Mouse (Mus musculus) intestine, postnatal 0 days (tissue): ENCODE data around the gene Sumf1. TPM values are rescaled to one million over a fixed set of nuclear protein-coding genes. Genes with fewer than 3 reads are reported as not detected.

ENCODE experiments used
- ATAC-seq: fragments of 200-750 bp; cut with Nextera tagmentation; 2 replicates; pipeline ENCODE4 v1.8.0; 2017; ENCODE audit warnings: mild to moderate bottlenecking, moderate TSS enrichment, moderate library complexity
- H3K27ac ChIP-seq: fragments of 300-500 bp; sonication (generic); 2 replicates; pipeline ENCODE4 v1.5.1; 2014; ENCODE audit warnings: mild to moderate bottlenecking, low read depth, low read length, moderate library complexity
- H3K27me3 ChIP-seq: fragments of 300-500 bp; sonication (generic); replicated peaks from 2 replicates; pipeline ENCODE4 v1.6.1; 2014; ENCODE audit warnings: low read length, mixed read lengths; ENCODE audit not compliant: control insufficient read depth, insufficient read depth
- H3K36me3 ChIP-seq: fragments of 300-500 bp; sonication (generic); 2 replicates; pipeline ENCODE4 v1.6.1; 2014; ENCODE audit warnings: mild to moderate bottlenecking, moderate library complexity; ENCODE audit not compliant: control insufficient read depth, insufficient read depth
- H3K4me1 ChIP-seq: fragments of 300-500 bp; sonication (generic); replicated peaks from 2 replicates; pipeline ENCODE4 v1.6.1; 2014; ENCODE audit warnings: antibody characterized with exemption, low read length, mixed read lengths; ENCODE audit not compliant: control insufficient read depth, insufficient read depth
- H3K4me2 ChIP-seq: fragments of 300-500 bp; sonication (generic); replicated peaks from 2 replicates; pipeline ENCODE4 v1.6.1; 2014; ENCODE audit warnings: low read depth, mild to moderate bottlenecking, moderate library complexity
- H3K4me3 ChIP-seq: fragments of 300-500 bp; sonication (generic); 2 replicates; pipeline ENCODE4 v1.5.1; 2014; ENCODE audit warnings: low read depth, low read length
- H3K9ac ChIP-seq: fragments of 300-500 bp; sonication (generic); 2 replicates; pipeline ENCODE4 v1.6.1; 2014; ENCODE audit warnings: mild to moderate bottlenecking, low read depth, low read length
- H3K9me3 ChIP-seq: fragments of 300-500 bp; sonication (generic); 2 replicates; pipeline ENCODE4 v1.6.1; 2016; ENCODE audit warnings: mixed run types; ENCODE audit not compliant: control insufficient read depth
- CTCF ChIP-seq: sonication (generic); IDR thresholded peaks from 2 replicates; pipeline ENCODE4 v1.5.1; 2016; ENCODE audit warnings: low read depth, mild to moderate bottlenecking, control low read depth, antibody characterized with exemption, moderate library complexity
- WGBS: fragments of 180-500 bp; shearing (Covaris S2); extraction: QIAGEN DNeasy Blood & Tissue Kit; methylation state at CpG from one replicate; pipeline ENCODE4 v1.1.7; 2014; 5-methylcytosine and 5-hydroxymethylcytosine counted together
- polyA plus RNA-seq: library from polyadenylated mRNA; unstranded; fragments of >200 nt; fragmentation: Nextera tagmentation; extraction: Ambion mirVana; gene quantifications from 2 replicates; pipeline ENCODE4 v1.2.1, GENCODE M21; 2015

Sumf1 gene
- polyA plus RNA-seq, 1 experiment from 2014 or later: 30.1 TPM

GRCm38 (mm10) chr6:108061121-108061520, 124.3 kb downstream of the Sumf1 start:
- Histone ChIP-seq H3K9me3 (no peaks in the 10 kb centered on the region), H3K27ac (no peak overlapping the region), H3K9ac (no peak overlapping the region), H3K36me3 (no peaks in the 10 kb centered on the region), H3K27me3 (no peaks in the 10 kb centered on the region), H3K4me2 (no peak overlapping the region), H3K4me1 (no peaks in the 10 kb centered on the region), H3K4me3 (no peak overlapping the region)
- no peak for ATAC-seq
- 81% methylated on average over 3 of the region's 3 CpGs for WGBS
- no peak for TF ChIP-seq CTCF

- TF ChIP-seq CTCF: no peak
- Histone ChIP-seq H3K4me3 (no peak overlapping the region), H3K27me3 (no peaks in the 10 kb centered on the region), H3K4me2 (no peak overlapping the region), H3K27ac (no peak overlapping the region), H3K36me3 (no peaks in the 10 kb centered on the region), H3K9ac (no peak overlapping the region), H3K4me1 (no peaks in the 10 kb centered on the region), H3K9me3 (no peaks in the 10 kb centered on the region)
- 87% methylated on average over 5 of the region's 5 CpGs for WGBS
- no peak for ATAC-seq
Measured at GRCm38 (mm10) chr6:108058066-108058465, 127.3 kb downstream of the Sumf1 start.

GRCm38 (mm10) chr6:108057353-108057752, 128.0 kb downstream of the Sumf1 start:
- Histone ChIP-seq H3K4me2 (no peak overlapping the region), H3K27me3 (no peaks in the 10 kb centered on the region), H3K9me3 (no peaks in the 10 kb centered on the region), H3K4me1 (no peaks in the 10 kb centered on the region), H3K36me3 (no peaks in the 10 kb centered on the region), H3K4me3 (no peak overlapping the region), H3K27ac (no peak overlapping the region), H3K9ac (no peak overlapping the region)
- ATAC-seq: no peak
- WGBS: 54% methylated on average over 4 of the region's 4 CpGs
- no peak for TF ChIP-seq CTCF

Other genes starting within 250 kb of the Sumf1 start
- 4.3 and 4.5 TPM in 2 replicates for gene Setmar, start 120.5 kb downstream of the Sumf1 start, polyA plus RNA-seq
- gene Itpr1, start 27.5 kb upstream of the Sumf1 start, polyA plus RNA-seq: 6.4 and 6.9 TPM in 2 replicates